Mouse (Mus musculus): ENCODE measurements around the gene Etfrf1. TPM values are rescaled to one million over a fixed set of nuclear protein-coding genes. Genes with fewer than 3 reads are reported as not detected.

Etfrf1 gene
- polyA plus RNA-seq, 1 experiment from 2014 or later: 33.4 TPM

GRCm38 (mm10) chr6:145187093-145188088 is 23.5 kb upstream of the Etfrf1 start:
- Histone ChIP-seq H3K4me1 (ENCODE audit: control insufficient read depth, insufficient read depth, low read length) (no peaks in the 10 kb centered on the region), H3K9me3 (ENCODE audit: control insufficient read depth, low read length) (no peaks in the 10 kb centered on the region), H3K27ac (ENCODE audit: low read depth, low read length) (no peak overlapping the region), H3K4me2 (ENCODE audit: low read depth) (peak overlapping the region; percentile 18), H3K27me3 (ENCODE audit: control insufficient read depth, insufficient read depth, low read length) (no peaks in the 10 kb centered on the region), H3K36me3 (ENCODE audit: control insufficient read depth, insufficient read depth, low read length) (no peaks in the 10 kb centered on the region), H3K9ac (ENCODE audit: low read length) (no peak overlapping the region; the same call in 1 of the 2 replicates), H3K4me3 (ENCODE audit: low read depth, low read length) (no peak overlapping the region)
- ATAC-seq (ENCODE audit: insufficient read depth, low FRiP score, low TSS enrichment): peak; percentile 27; the same call in 1 of the 2 replicates
- DNase-seq (ENCODE audit: low spot score): peak; percentile 39
- WGBS: 58% methylated on average over 27 of the region's 27 CpGs

DNA sequence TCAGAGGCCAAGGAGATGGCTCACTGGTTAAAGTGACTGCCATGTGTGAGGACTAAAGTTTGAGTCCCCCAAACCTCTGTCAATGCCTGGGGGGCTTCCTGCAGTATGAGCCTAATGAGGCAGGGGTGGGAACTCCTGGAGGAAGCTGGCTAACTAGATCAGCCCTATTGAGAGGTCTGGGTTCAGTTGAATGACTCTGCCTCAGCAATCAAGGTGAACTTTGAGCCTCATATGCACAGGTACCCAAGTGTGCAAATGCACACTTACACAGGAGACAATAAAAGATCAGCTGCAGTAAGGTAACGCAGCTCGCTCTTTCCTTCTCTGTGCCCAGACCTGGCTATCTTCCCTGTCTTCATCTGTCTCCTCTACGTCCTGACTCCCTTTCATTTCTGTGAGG is 17.9 kb upstream of the Etfrf1 start:
- H3K4me3 ChIP-seq (ENCODE audit: low read depth, low read length): no peak overlapping the region
- no peak for DNase-seq (ENCODE audit: low spot score)

GRCm38 (mm10) chr6:145193446-145193845 is 17.5 kb upstream of the Etfrf1 start:
- no peak overlapping the region for H3K4me3 ChIP-seq (ENCODE audit: low read depth, low read length)
- no peak overlapping the region for H3K27ac ChIP-seq (ENCODE audit: low read depth, low read length)
- no peak overlapping the region for H3K4me2 ChIP-seq (ENCODE audit: low read depth)
- WGBS: 79% methylated on average over 11 of the region's 11 CpGs
- H3K36me3 ChIP-seq (ENCODE audit: control insufficient read depth, insufficient read depth, low read length): no peaks in the 10 kb centered on the region
- no peaks in the 10 kb centered on the region for H3K27me3 ChIP-seq (ENCODE audit: control insufficient read depth, insufficient read depth, low read length)
- no peak overlapping the region for H3K9ac ChIP-seq (ENCODE audit: low read length)
- H3K9me3 ChIP-seq (ENCODE audit: control insufficient read depth, low read length): no peaks in the 10 kb centered on the region
- DNase-seq (ENCODE audit: low spot score) (no peak), ATAC-seq (ENCODE audit: insufficient read depth, low FRiP score, low TSS enrichment) (no peak)
- no peaks in the 10 kb centered on the region for H3K4me1 ChIP-seq (ENCODE audit: control insufficient read depth, insufficient read depth, low read length)

More for the DNA sequence above, 17.9 kb upstream of the Etfrf1 start:
- no peaks in the 10 kb centered on the region for H3K27me3 ChIP-seq (ENCODE audit: control insufficient read depth, insufficient read depth, low read length)
- 85% methylated on average over 3 of the region's 3 CpGs for WGBS
- H3K4me2 ChIP-seq (ENCODE audit: low read depth): no peak overlapping the region
- H3K27ac ChIP-seq (ENCODE audit: low read depth, low read length): no peak overlapping the region
- no peaks in the 10 kb centered on the region for H3K4me1 ChIP-seq (ENCODE audit: control insufficient read depth, insufficient read depth, low read length)
- no peaks in the 10 kb centered on the region for H3K36me3 ChIP-seq (ENCODE audit: control insufficient read depth, insufficient read depth, low read length)
- no peak overlapping the region for H3K9ac ChIP-seq (ENCODE audit: low read length)
- no peak for ATAC-seq (ENCODE audit: insufficient read depth, low FRiP score, low TSS enrichment)
- no peaks in the 10 kb centered on the region for H3K9me3 ChIP-seq (ENCODE audit: control insufficient read depth, low read length)

- H3K27me3 ChIP-seq (ENCODE audit: control insufficient read depth, insufficient read depth, low read length): no peaks in the 10 kb centered on the region
- DNase-seq (ENCODE audit: low spot score) (no peak), ATAC-seq (ENCODE audit: insufficient read depth, low FRiP score, low TSS enrichment) (no peak)
- no peaks in the 10 kb centered on the region for H3K36me3 ChIP-seq (ENCODE audit: control insufficient read depth, insufficient read depth, low read length)
- H3K4me1 ChIP-seq (ENCODE audit: control insufficient read depth, insufficient read depth, low read length): no peaks in the 10 kb centered on the region
- no peaks in the 10 kb centered on the region for H3K9me3 ChIP-seq (ENCODE audit: control insufficient read depth, low read length)
- no peak overlapping the region for H3K4me2 ChIP-seq (ENCODE audit: low read depth)
- H3K27ac ChIP-seq (ENCODE audit: low read depth, low read length): no peak overlapping the region
- WGBS: 95% methylated on average over 8 of the region's 8 CpGs
- no peak overlapping the region for H3K4me3 ChIP-seq (ENCODE audit: low read depth, low read length)
- no peak overlapping the region for H3K9ac ChIP-seq (ENCODE audit: low read length)
Observed at GRCm38 (mm10) chr6:145197949-145198686, 12.8 kb upstream of the Etfrf1 start.

DNA sequence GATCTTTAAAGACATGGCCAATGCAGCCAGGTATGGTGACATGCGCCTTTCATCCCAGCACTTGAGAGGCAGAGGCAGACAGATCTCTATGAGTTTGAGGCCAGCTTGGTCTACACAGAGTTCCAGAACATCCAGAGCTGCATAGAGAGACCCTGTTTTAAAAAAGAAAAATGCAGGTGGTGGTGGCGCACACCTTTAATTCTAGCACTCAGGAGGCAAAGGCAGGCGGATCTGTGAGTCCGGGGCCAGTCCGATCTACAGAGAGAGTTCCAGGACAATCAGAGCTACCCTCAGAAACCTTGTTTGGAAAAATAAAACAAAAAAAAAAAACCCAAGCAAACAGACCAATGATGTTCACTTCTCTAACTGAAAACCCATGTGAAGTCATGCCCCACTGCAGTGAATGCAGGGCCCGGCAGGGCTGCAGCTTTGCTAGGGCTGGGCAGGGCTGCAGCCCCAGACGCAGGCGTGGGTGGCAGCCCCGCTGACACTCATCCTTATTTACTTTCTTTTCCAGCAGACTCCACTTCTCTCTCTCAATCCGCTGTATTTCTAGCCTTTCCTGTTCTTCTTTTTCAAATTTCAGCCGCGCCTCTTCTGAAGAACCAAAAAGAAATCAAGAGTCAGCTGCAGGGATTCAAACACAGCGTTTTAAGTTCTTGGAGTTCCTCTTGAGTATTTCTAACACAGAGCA is 8.4 kb upstream of the Etfrf1 start:
- no peak for ATAC-seq (ENCODE audit: insufficient read depth, low FRiP score, low TSS enrichment)
- Histone ChIP-seq H3K36me3 (ENCODE audit: control insufficient read depth, insufficient read depth, low read length) (no peaks in the 10 kb centered on the region), H3K4me2 (ENCODE audit: low read depth) (no peak overlapping the region), H3K9ac (ENCODE audit: low read length) (no peak overlapping the region), H3K4me1 (ENCODE audit: control insufficient read depth, insufficient read depth, low read length) (no peaks in the 10 kb centered on the region), H3K9me3 (ENCODE audit: control insufficient read depth, low read length) (no peaks in the 10 kb centered on the region), H3K4me3 (ENCODE audit: low read depth, low read length) (no peak overlapping the region), H3K27me3 (ENCODE audit: control insufficient read depth, insufficient read depth, low read length) (no peaks in the 10 kb centered on the region), H3K27ac (ENCODE audit: low read depth, low read length) (no peak overlapping the region)
- 82% methylated on average over 13 of the region's 13 CpGs for WGBS
- no peak for DNase-seq (ENCODE audit: low spot score)

DNA sequence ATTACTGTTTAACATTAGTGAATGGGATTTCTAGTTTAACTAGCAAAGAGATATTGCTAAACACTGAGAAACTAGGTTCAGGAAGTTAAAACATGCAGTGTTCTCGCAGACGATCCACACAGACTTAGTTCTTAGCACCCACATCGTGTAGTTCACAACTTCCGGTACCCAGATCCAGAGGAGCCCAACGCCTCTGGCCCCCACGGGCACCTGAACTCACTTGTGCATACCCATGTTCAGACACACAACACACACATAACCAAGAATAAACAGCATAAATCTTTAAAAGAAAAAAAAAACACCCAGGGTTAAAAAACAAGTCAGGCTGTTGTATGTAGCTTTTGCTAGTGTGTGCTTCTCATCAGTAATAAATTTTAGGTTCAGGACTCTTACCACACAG is 6.5 kb upstream of the Etfrf1 start:
- Histone ChIP-seq H3K9me3 (ENCODE audit: control insufficient read depth, low read length) (no peaks in the 10 kb centered on the region), H3K4me3 (ENCODE audit: low read depth, low read length) (no peak overlapping the region), H3K4me1 (ENCODE audit: control insufficient read depth, insufficient read depth, low read length) (no peaks in the 10 kb centered on the region), H3K4me2 (ENCODE audit: low read depth) (no peak overlapping the region), H3K36me3 (ENCODE audit: control insufficient read depth, insufficient read depth, low read length) (no peaks in the 10 kb centered on the region), H3K9ac (ENCODE audit: low read length) (no peak overlapping the region), H3K27me3 (ENCODE audit: control insufficient read depth, insufficient read depth, low read length) (no peaks in the 10 kb centered on the region), H3K27ac (ENCODE audit: low read depth, low read length) (no peak overlapping the region)
- 90% methylated on average over 6 of the region's 6 CpGs for WGBS
- DNase-seq (ENCODE audit: low spot score): no peak
- no peak for ATAC-seq (ENCODE audit: insufficient read depth, low FRiP score, low TSS enrichment)

DNA sequence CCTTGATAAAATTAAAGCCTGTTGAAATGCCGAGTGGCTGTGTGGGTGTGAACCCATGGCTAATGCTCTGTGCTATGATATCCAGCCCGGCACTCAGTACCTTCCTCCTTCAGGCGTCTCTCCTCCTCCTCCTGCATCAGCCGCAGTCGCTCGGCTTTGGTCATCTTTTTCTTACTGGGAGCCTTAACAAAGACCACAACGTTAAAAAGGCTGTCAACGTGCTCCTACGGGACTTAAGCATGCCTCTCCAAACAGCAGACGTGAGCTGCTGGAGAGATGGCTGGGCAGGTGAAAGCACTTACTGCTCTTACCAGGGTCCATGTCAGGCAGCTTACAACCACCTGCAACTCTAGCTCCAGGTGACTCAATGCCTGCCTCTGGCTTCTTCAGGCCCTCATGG is 5.8 kb upstream of the Etfrf1 start:
- WGBS: 74% methylated on average over 10 of the region's 10 CpGs
- DNase-seq (ENCODE audit: low spot score): no peak
- ATAC-seq (ENCODE audit: insufficient read depth, low FRiP score, low TSS enrichment): no peak
- H3K36me3 ChIP-seq (ENCODE audit: control insufficient read depth, insufficient read depth, low read length): no peaks in the 10 kb centered on the region
- H3K9me3 ChIP-seq (ENCODE audit: control insufficient read depth, low read length): no peaks in the 10 kb centered on the region
- no peak overlapping the region for H3K4me2 ChIP-seq (ENCODE audit: low read depth)
- H3K4me3 ChIP-seq (ENCODE audit: low read depth, low read length): no peak overlapping the region
- no peak overlapping the region for H3K9ac ChIP-seq (ENCODE audit: low read length)
- H3K27ac ChIP-seq (ENCODE audit: low read depth, low read length): no peak overlapping the region
- H3K27me3 ChIP-seq (ENCODE audit: control insufficient read depth, insufficient read depth, low read length): no peaks in the 10 kb centered on the region
- H3K4me1 ChIP-seq (ENCODE audit: control insufficient read depth, insufficient read depth, low read length): no peaks in the 10 kb centered on the region

- H3K27ac ChIP-seq (ENCODE audit: low read depth, low read length): no peak overlapping the region
Observed at GRCm38 (mm10) chr6:145210056-145210680, 766 bp upstream of the Etfrf1 start.

More at GRCm38 (mm10) chr6:145210056-145210680, 766 bp upstream of the Etfrf1 start:
- Histone ChIP-seq H3K4me3 (ENCODE audit: low read depth, low read length) (peak overlapping the region; percentile 44), H3K36me3 (ENCODE audit: control insufficient read depth, insufficient read depth, low read length) (no peaks in the 10 kb centered on the region), H3K27me3 (ENCODE audit: control insufficient read depth, insufficient read depth, low read length) (no peaks in the 10 kb centered on the region), H3K4me1 (ENCODE audit: control insufficient read depth, insufficient read depth, low read length) (0 out of 2 replicates have a peak, but pooled peaks cover 3% of the 10 kb centered on the region), H3K4me2 (ENCODE audit: low read depth) (peak overlapping the region; percentile 56), H3K9ac (ENCODE audit: low read length) (no peak overlapping the region), H3K9me3 (ENCODE audit: control insufficient read depth, low read length) (no peaks in the 10 kb centered on the region)
- DNase-seq (ENCODE audit: low spot score): no peak
- no peak for ATAC-seq (ENCODE audit: insufficient read depth, low FRiP score, low TSS enrichment)
- 41% methylated on average over 8 of the region's 8 CpGs for WGBS
